Mouse (Mus musculus) adrenal gland, adult (tissue): ENCODE data around the gene Aen.

Source experiments
- DNase-seq, 2 experiments: peaks; one replicate each; pipeline ENCODE4 v3.0.0; 2022 to 2023; ENCODE audit warnings: low spot score in 1 of 2; ENCODE audit not compliant: inconsistent age in 2 of 2

Gene Aen

DNA sequence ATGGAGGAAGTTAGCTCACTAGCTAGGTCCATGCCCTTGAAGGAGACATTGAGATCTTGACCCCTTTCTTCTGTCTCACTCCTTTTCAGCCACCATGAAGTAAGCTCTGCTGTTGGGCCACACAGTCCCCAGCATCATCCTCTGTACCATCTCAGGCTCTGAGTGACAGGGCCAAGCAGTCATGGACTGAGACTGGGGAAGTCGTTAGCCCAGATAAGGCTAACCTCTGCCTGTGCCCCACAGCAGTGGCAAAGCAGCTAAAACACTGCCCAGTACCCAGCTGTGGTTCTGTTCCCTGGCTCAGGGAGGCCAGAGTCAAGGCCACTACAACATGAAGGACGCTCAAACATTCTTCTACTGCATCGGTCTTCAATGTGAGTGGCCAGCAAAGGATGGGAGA lies 31.6 kb downstream of the Aen start:
- peak in 1 of 2 experiments; percentile 28 for DNase-seq

DNA sequence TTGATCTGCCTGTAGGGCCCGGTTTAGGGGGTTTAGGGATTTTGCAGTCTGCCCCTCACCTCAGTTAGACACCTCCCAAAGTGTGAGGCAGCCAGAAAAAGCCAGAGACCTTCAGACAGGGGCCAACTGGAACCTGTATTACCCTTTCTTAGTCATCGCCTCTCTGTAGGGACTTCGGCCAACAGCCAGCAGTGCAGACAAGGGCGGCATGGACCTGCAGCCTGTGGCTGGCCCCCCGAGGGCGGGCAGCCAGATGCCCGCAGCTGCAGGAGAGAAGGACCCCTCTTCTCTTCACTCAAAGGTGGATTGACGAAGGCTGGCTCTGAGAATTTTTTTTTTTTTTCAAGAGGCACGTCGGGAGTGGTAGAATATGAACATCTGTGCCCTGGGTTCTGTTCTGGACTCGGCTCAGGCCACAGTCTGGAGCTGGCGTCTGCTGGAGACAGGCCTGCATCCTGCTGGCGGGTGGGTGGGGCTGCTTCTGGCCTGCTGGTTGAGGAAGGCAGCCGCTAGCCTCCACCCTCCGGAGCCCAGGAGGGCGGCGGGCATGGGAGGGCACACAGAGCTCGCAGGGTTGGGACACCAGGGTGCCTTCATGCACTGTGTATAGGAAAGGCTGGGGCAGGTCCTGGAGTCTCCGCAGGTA lies 43.4 kb downstream of the Aen start:
- no peak for DNase-seq

DNA sequence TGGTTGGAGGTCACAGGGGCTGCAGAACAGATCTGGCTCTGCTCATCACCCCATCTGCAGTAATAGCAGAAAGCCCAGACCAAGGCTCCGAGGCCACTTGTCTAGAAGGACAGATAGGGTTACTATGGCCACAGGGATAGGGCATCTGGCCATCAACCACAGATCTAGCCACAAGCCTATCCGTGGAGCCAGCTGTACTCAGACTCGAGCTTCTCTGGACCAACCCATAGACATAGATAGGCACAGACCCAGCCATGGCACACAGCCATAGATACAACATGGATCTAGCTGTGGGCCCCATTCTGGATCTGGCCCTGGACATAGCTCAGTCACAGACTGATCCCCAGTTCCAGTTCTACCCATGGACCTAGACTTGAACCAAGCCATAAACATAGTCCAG lies 45.3 kb downstream of the Aen start:
- no peak for DNase-seq

DNA sequence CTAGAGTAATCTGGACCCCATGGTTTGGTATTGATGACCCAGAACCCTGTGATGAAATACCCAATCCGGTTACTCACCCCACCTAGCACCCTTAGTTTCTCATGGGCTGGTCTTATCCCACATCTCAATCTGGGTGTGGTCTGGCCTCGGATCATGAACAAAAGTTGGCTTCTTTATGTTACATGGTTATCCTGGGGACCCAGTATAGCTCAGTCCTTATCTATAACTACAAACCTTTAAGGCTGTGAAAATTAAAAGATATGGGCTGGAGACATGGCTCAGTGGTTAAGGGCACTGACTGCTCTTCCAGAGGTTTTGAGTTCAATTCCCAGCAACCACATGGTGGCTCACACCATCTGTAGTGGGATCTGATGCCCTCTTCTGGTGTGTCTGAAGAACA lies 46.9 kb downstream of the Aen start:
- DNase-seq, result no peak

DNA sequence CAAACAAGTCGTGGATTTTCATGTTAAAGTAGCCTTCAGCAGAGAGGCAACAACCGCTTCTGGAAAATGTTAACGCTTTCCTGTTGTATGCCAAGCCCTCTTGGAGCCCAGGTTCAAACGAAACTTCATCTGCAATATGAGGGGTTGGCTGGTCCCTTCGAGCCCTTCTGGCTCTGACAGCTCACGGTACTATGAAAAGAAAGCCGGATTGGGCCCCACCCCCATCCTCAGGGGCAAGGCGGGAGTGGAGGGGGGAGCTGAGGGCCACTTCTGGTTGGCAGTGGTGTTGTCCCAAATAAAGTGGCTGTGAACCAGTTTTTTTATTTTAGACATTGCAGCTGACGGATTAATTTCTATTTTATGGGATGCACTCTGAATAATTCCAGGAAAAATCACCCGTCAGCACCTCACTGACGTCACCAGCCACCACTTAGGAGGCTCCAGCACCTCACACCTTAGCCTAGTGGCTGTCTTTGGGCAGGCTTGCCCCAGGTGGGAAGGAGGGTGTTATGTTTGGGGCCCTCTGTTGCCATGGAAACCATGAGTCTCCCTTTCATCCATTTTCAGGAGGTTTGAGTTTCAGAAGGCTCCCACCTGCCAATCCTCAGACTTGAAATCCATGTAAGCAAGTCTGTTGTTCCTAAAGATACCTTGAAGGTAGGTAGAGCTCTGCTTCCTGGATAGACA lies 58.4 kb downstream of the Aen start:
- no peak for DNase-seq

DNA sequence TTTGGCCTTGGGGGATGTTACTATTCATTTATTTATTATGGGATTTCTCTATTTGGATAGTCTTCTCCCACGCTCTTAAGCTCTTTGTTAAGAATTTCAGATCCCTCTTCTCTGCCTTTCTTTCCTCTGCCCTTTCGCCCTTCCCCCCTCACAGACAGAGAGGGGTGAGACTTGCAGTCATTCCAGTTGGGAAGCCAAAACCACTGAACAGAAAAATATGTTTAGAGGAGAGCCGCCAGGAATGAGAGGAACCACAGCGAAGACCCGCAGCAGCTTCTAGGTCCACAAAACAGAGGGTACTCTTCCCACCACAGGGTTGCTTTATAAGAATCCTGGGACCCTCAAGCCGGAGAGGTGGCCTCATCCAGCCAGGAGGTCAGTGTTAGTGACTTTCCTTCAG lies 59.0 kb downstream of the Aen start:
- DNase-seq, result no peak

DNA sequence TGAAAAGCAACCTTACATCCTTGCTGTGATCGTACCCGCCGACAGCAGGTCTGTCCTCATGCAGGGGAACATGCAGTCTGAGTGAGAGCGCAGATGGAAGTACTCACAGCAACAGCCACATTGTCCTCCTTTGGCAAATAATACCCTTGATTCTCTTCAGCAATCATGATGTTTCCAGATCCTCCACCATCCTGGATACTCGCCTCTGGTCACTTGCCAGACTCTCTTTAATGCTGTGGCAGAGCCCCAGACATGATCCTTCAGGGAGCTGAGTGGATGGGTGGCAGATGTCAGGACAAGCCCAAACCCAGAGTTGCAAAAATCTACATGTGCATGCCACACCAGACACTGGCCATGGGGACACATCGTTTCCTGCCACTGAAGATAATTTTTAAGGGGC lies 59.4 kb downstream of the Aen start:
- no peak for DNase-seq

DNA sequence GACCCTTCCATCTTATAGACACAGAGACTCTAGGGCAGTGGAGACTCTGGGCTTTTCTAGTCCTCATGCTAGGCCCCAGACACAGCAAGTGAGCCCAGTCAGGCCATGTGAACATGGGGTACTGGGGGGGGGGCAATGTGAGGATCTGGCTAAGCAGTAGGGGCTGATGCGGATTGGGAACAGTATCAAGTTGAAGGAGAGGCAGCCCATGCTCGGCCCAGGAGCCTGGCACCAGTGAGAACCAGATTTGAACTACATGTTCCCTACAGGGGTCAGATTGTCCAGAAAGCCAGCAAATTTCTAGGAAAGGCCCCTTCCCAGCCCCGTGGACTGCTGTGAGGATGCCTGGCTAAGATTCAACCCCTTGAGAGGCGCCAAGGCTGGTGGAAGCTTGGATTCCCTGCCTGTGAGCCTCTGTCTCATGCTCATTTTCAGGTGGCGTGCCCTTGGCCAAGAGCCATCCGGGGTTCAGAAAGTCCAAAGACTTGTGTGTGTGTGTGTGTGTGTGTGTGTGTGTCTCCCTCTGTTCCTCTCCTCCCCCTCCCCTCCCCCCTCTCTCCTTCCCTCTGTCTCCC lies 62.9 kb downstream of the Aen start:
- no peak for DNase-seq
